9 mouse cellular contexts compared by ENCODE assay signal in the genomic region with DNA sequence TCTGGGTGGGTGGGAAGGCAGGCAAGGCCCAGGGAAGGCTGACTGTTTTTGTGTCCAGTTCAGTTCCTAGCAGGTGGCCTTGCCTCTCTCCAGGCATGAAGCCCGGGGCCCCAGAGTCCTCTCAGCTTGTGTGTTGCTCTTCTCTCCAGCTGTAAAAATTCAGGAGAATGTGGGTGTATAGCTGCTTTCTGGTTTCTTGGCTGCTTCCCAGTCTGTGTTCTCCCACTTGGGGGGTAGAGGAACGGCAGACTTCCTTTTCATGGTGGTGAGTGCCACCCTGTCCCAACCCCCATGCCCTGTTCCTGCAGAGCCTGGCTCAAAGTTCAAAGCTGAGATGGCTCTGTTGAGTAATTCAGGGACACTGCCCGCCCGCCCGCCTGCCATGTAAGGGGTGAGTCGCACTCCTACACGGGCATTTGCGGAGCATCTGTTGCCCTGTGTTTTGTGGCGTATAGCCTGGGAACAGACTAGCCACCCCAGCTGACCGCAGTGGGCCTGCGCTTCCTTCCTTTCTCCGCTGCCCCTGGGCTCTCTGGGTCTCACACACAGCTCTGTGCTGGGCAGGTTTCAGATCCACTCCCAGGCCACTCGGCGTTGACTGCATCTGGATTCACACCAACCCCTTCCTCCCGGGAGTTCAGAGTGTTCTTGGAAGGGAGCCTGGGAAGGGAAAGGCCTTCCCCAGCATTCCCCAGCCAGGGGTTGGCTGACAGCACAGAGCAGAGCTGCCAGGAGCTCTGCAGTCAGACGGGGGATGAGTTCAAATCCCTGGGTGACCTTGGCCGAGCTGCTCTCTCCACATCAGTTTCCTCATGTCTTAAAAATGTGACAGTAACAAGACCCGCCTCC. TPM values are rescaled to one million over a fixed set of nuclear protein-coding genes. Genes with fewer than 3 reads are reported as not detected.
DNase-seq lines count a peak whose midpoint lies in the region; ATAC-seq lines count a peak whose summit lies in the region.
"Had no signal": no experiment of that assay in that cellular context is flagged by ENCODE, and none has a peak within 500 bp of the region (broad histone marks: within the 10 kb centered on the region; RNA-seq: fewer than 3 reads in every experiment).

No protein-coding gene starts in this region.

- 24% methylated on average over 18 of the region's 18 CpGs for WGBS in hindbrain, embryonic 15.5 days

- H3K4me2 ChIP-seq in hindbrain, embryonic 15.5 days = peak overlapping the region; percentile 51

- no peak overlapping the region for H3K9ac ChIP-seq in hindbrain, embryonic 15.5 days

- no peaks in the 10 kb centered on the region for H3K27me3 ChIP-seq in hindbrain, embryonic 15.5 days

- H3K4me1 ChIP-seq in brown adipose tissue, adult 24 weeks (ENCODE audit: control insufficient read depth, insufficient read depth, insufficient read length, low read length) = peaks cover 36% of the 10 kb centered on the region
- peaks cover 43% of the 10 kb centered on the region for H3K4me1 ChIP-seq in hindbrain, embryonic 15.5 days (replicated peaks)

- H3K27ac ChIP-seq in brown adipose tissue, adult 24 weeks (replicated peaks; ENCODE audit: low read depth, low read length) = peak overlapping the region; percentile 97
- H3K27ac ChIP-seq in hindbrain, embryonic 15.5 days (replicated peaks) = peak overlapping the region; percentile 86

- peak overlapping the region; percentile 33 for H3K4me3 ChIP-seq in brown adipose tissue, adult 24 weeks (ENCODE audit: insufficient read depth, low read depth, low read length)
- peak overlapping the region; percentile 18; the same call in 1 of the 2 replicates for H3K4me3 ChIP-seq in hindbrain, embryonic 15.5 days
- H3K4me3 ChIP-seq: erythroblast, embryonic 14.5 days had no signal

- DNase-seq in MN1 (ENCODE audit: low spot score) = peak; percentile 79
- DNase-seq in gastrocnemius, adult 18-20 months (ENCODE audit: low spot score) = peak; percentile 97
- DNase-seq in left cerebral cortex, adult 18-20 months (ENCODE audit: low spot score in 2 of 2) = peak; percentile 63 to 79
- DNase-seq in lung, postnatal 14 days = peak; percentile 82
- peak; percentile 22 for DNase-seq in retina, postnatal 1 day
- DNase-seq in yolk sac, embryonic 10.5 days (ENCODE audit: low spot score) = no peak

- no peaks in the 10 kb centered on the region for H3K9me3 ChIP-seq in hindbrain, embryonic 15.5 days

- H3K36me3 ChIP-seq in hindbrain, embryonic 15.5 days = no peaks in the 10 kb centered on the region

- peak; percentile 81 for ATAC-seq in hindbrain, embryonic 15.5 days (ENCODE audit: low FRiP score, low read depth)

RNA-seq across cellular contexts. Expression of a gene that starts 41.1 kb away (rescaled TPM):
- polyA plus RNA-seq in brown adipose tissue, adult 24 weeks (2012; ENCODE audit: insufficient read depth, insufficient read length, missing spikeins) = 33.4 and 36.3 TPM in 2 replicates
- total RNA-seq in gastrocnemius, adult 18-20 months (2021) = 10 to 100 TPM; 28.7 to 53.9 TPM
- polyA plus RNA-seq in hindbrain, embryonic 15.5 days (2015; fragmentation: Nextera tagmentation; extraction: Ambion mirVana) = 94.7 and 100 TPM in 2 replicates
- 100 to 1,000 TPM; 175 to 214 TPM for total RNA-seq in left cerebral cortex, adult 18-20 months (2021)

RNA-seq across cellular contexts. Expression of a gene that starts 52.1 kb away (rescaled TPM):
- not detected in 2 replicates for polyA plus RNA-seq in brown adipose tissue, adult 24 weeks (2012; ENCODE audit: insufficient read depth, insufficient read length, missing spikeins)
- total RNA-seq in gastrocnemius, adult 18-20 months (2021) = not detected
- polyA plus RNA-seq in hindbrain, embryonic 15.5 days (2015; fragmentation: Nextera tagmentation; extraction: Ambion mirVana) = 3.7 and 3.8 TPM in 2 replicates
- 1 to 10 TPM in 1 of 2 experiments, under 1 TPM in 1; 0.94 to 2.4 TPM for total RNA-seq in left cerebral cortex, adult 18-20 months (2021)
- polyA plus RNA-seq: erythroblast, embryonic 14.5 days had no signal
